Mouse (Mus musculus) erythroblast, embryonic 14.5 days (primary cell): ENCODE measurements around the gene Tut4.

Source experiments
- GATA1 ChIP-seq: IDR thresholded peaks from 2 replicates; pipeline ENCODE4 v1.6.1; 2012; ENCODE audit warnings: low read length, inconsistent platforms, mixed read lengths
- TAL1 ChIP-seq: IDR thresholded peaks from 3 replicates; pipeline ENCODE4 v1.6.1; 2012; ENCODE audit warnings: low read length, inconsistent platforms, mixed read lengths

- no peak for TF ChIP-seq TAL1
- no peak for TF ChIP-seq GATA1
Measured at GRCm38 (mm10) chr4:108434781-108435180, 24.4 kb upstream of the Tut4 start.
